Mouse (Mus musculus): ENCODE results near the gene Herc4.

DNA sequence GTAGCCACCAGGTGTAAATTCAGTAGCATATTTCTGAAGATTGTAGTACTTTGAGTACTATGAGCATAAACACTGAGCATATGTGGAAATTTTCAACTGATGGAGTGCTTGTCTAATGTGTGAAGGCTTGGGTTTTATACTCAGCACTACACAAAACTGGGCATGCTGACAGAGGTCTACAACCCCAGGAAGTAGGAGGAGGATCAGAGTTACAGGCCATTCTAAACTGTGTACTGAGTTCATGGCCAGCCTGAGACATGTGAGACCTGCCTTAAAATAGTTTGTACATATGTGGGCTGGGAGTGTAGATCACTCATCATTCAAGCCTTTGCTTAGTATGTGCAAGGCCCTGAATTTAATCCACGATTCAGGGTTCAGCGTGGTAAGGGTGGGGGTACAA is 58.7 kb downstream of the Herc4 start:
- TF ChIP-seq CTCF (IDR thresholded peaks at IDR 0.05; ENCODE audit: extremely low read depth, insufficient read depth, insufficient read length, insufficient replicate concordance) (no peak), POLR2A (IDR thresholded peaks at IDR 0.05; ENCODE audit: low read depth, low read length) (no peak)

All from spleen, adult 2 months (tissue).